Mouse (Mus musculus) liver, postnatal 0 days (tissue): ENCODE results near the gene Robo4.

ENCODE experiments used
- CTCF ChIP-seq: sonication (generic); IDR thresholded peaks from 2 replicates; pipeline ENCODE4 v1.5.1; 2016; ENCODE audit warnings: antibody characterized with exemption, low read depth
- EP300 ChIP-seq: IDR thresholded peaks from 2 replicates; pipeline ENCODE4 v1.6.1; 2016; ENCODE audit warnings: antibody characterized with exemption, low read depth, mild to moderate bottlenecking

DNA sequence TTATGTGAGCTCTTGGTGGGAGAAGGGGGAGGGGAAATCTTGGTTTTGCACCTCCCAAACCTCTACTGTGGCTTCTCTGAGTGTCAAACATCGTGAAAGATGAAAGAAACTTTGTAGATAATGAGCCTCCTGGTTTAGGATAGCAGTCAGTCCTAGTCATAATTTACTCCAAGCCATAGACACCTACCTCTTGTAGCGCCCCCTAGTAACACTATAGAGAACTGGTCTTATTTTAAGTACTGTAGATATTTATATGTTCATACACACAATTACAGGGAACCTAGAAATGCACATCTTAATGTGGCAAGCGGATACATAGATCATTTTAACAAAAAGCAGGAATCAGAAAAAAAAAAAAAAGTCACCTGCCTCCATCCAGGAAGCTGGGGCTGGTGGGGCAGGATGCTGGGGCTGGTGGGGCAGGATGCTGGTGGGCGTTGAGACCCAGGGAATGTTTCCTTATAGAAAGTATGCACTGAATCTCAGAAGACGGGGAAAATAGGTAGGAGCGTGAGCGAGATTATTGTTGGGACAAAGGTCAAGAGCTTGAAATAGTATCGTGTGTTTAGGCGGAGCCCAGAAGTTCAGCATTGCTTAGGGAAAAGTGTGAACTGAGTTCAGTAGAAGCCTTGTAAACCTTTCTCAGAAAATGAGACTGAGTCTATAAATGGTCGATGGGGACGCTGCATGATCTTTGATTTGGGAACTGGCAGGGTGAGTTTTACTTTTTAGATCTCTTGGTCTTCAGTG lies 33.4 kb upstream of the Robo4 start:
- TF ChIP-seq CTCF = 0 out of 2 replicates have a peak, but pooled peaks have one; percentile 2
- TF ChIP-seq EP300 = no peak
